In the genomic region with DNA sequence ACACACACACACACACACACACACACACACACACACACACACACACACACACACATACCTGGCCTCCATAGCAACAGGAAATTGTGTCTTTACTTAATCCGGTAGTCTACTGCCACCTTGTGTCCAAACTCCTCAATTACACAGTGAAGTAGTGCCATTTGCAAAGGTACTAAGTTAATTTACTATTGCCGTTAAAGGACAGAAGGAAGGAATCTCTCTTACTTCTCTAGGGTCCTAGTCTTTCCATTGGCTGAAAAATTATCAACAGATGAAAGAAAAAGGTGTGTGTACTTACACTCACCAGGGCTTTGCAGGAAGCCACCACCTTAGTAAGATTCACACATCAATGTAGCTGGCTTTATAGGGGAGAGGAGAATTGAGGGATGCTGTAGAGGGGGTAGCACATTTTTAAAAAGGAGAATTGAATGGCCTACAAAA, we compare ENCODE assay signal across 8 mouse cellular contexts. TPM values are rescaled to one million over a fixed set of nuclear protein-coding genes. Genes with fewer than 3 reads are reported as not detected.
DNase-seq lines count a peak whose midpoint lies in the region; ATAC-seq lines count a peak whose summit lies in the region.

No protein-coding gene starts in this region.

- ATAC-seq in common myeloid progenitor, adult 5-6 weeks (replicated peaks; ENCODE audit: low read depth, poor library complexity, severe bottlenecking): peak; percentile 87; the same call in 1 of the 2 replicates
- peak; percentile 91 for ATAC-seq in megakaryocyte, adult 5-6 weeks (ENCODE audit: poor library complexity, severe bottlenecking)

- intact Hi-C loops in heart, postnatal 14 days (cut with DNase I): loop anchor here (1.0 to 2.0 kb wide), 3 partner anchors 53 to 427 kb away; no protein-coding TSS in a partner anchor

- DNase-seq in adrenal gland, adult 2 months: peak; percentile 19
- DNase-seq in adrenal gland, postnatal 4 days (ENCODE audit: low spot score in 2 of 2): no peak
- peak; percentile 58 for DNase-seq in Muller cell, postnatal 12 days (ENCODE audit: inconsistent ontology term)
- DNase-seq in heart, postnatal 14 days: peak; percentile 41 to 77
- peak; percentile 84 for DNase-seq in layer of hippocampus, adult 11-12 months (ENCODE audit: low spot score)
- peak; percentile 36 for DNase-seq in right cerebral cortex, postnatal 14 days

RNA-seq across cellular contexts. Expression of gene 6030458C11Rik, which starts 29.0 kb away (rescaled TPM):
- total RNA-seq in adrenal gland, adult 2 months (2021): 10 to 100 TPM; 11.5 to 13.9 TPM
- 8.8 and 10.8 TPM in 2 replicates for polyA plus RNA-seq in adrenal gland, adult 2 months (2012; rRNA removed)
- 10 to 100 TPM; 18.4 to 18.8 TPM for total RNA-seq in adrenal gland, postnatal 4 days (2021)
- 21.8 and 22.3 TPM in 2 replicates for total RNA-seq in common myeloid progenitor, adult 5-6 weeks (2017)
- 10 to 100 TPM; 14.2 to 14.9 TPM for total RNA-seq in heart, postnatal 14 days (2021)
- total RNA-seq in megakaryocyte, adult 5-6 weeks (2015): 8.1 and 9.1 TPM in 2 replicates
- 13.4 and 16.0 TPM in 2 replicates for total RNA-seq in megakaryocyte, adult 5-6 weeks (2017)

RNA-seq across cellular contexts. Expression of gene Drosha, which starts 29.1 kb away (rescaled TPM):
- 10 to 100 TPM; 34.3 to 39.5 TPM for total RNA-seq in adrenal gland, adult 2 months (2021)
- polyA plus RNA-seq in adrenal gland, adult 2 months (2012; rRNA removed): 14.0 TPM in 2 replicates
- 10 to 100 TPM; 41.0 to 49.2 TPM for total RNA-seq in adrenal gland, postnatal 4 days (2021)
- 24.7 and 46.8 TPM in 2 replicates for total RNA-seq in common myeloid progenitor, adult 5-6 weeks (2017)
- 10 to 100 TPM; 29.3 to 32.7 TPM for total RNA-seq in heart, postnatal 14 days (2021)
- total RNA-seq in megakaryocyte, adult 5-6 weeks (2015): 14.7 and 16.7 TPM in 2 replicates
- 10.8 and 11.0 TPM in 2 replicates for total RNA-seq in megakaryocyte, adult 5-6 weeks (2017)

RNA-seq across cellular contexts. Expression of gene Pdzd2, which starts 55.8 kb away (rescaled TPM):
- total RNA-seq in adrenal gland, adult 2 months (2021): 10 to 100 TPM; 13.3 to 21.4 TPM
- 7.0 TPM in 2 replicates for polyA plus RNA-seq in adrenal gland, adult 2 months (2012; rRNA removed)
- total RNA-seq in adrenal gland, postnatal 4 days (2021): 10 to 100 TPM; 15.5 to 20.4 TPM
- 0.44 and 0.82 TPM in 2 replicates for total RNA-seq in common myeloid progenitor, adult 5-6 weeks (2017)
- total RNA-seq in heart, postnatal 14 days (2021): 100 to 1,000 TPM; 136 to 185 TPM
- 0.22 and 1.4 TPM in 2 replicates for total RNA-seq in megakaryocyte, adult 5-6 weeks (2015)
- total RNA-seq in megakaryocyte, adult 5-6 weeks (2017): 0.41 and 0.59 TPM in 2 replicates

Comparison
In these comparisons a context has a peak if more than half of its experiments do, and no peak if none do; other contexts are left out.
1. DNase-seq: peak in adrenal gland, adult 2 months (single experiment), Muller cell, postnatal 12 days (single experiment), heart, postnatal 14 days (2 of 2), layer of hippocampus, adult 11-12 months (single experiment) and right cerebral cortex, postnatal 14 days (single experiment); none in adrenal gland, postnatal 4 days (0 of 2).